Mouse (Mus musculus) embryonic facial prominence, embryonic 13.5 days (tissue): ENCODE measurements at regions not wholly inside any gene's neighbourhood (a gene's known extent, or its start where the extent isn't known, plus 50 kb on each side); places are given as distances from the start of the nearest gene placed in this dataset.

Source experiments
- ATAC-seq: fragments of 200-750 bp; cut with Nextera tagmentation; 2 replicates; pipeline ENCODE4 v1.8.0; 2017; ENCODE audit warnings: low read depth; ENCODE audit not compliant: insufficient number of reproducible peaks, insufficient read depth, low FRiP score, low TSS enrichment
- H3K27ac ChIP-seq: fragments of 300-500 bp; sonication (generic); 2 replicates; pipeline ENCODE4 v1.5.1; 2015; ENCODE audit warnings: moderate library complexity, mild to moderate bottlenecking, inconsistent platforms
- H3K27me3 ChIP-seq: fragments of 300-500 bp; sonication (generic); 2 replicates; pipeline ENCODE4 v1.6.1; 2015; ENCODE audit warnings: mild to moderate bottlenecking, inconsistent platforms
- H3K36me3 ChIP-seq: fragments of 300-500 bp; sonication (generic); 2 replicates; pipeline ENCODE4 v1.6.1; 2015; ENCODE audit warnings: mild to moderate bottlenecking, inconsistent platforms
- H3K4me1 ChIP-seq: fragments of 300-500 bp; sonication (generic); 2 replicates; pipeline ENCODE4 v1.6.1; 2015; ENCODE audit warnings: inconsistent platforms
- H3K4me2 ChIP-seq: fragments of 300-500 bp; sonication (generic); 2 replicates; pipeline ENCODE4 v1.6.1; 2015; ENCODE audit warnings: moderate library complexity, mild to moderate bottlenecking, inconsistent platforms
- H3K4me3 ChIP-seq: fragments of 300-500 bp; sonication (generic); 2 replicates; pipeline ENCODE4 v1.5.1; 2015; ENCODE audit warnings: mild to moderate bottlenecking, inconsistent platforms
- H3K9ac ChIP-seq: fragments of 300-500 bp; sonication (generic); 2 replicates; pipeline ENCODE4 v1.6.1; 2015; ENCODE audit warnings: mild to moderate bottlenecking, inconsistent platforms
- H3K9me3 ChIP-seq: fragments of 300-500 bp; sonication (generic); 2 replicates; pipeline ENCODE4 v1.6.1; 2016; ENCODE audit warnings: inconsistent platforms
- WGBS: fragments of 180-500 bp; shearing (Covaris S2); methylation state at CpG from one replicate; pipeline ENCODE4 v1.1.7; 2015; ENCODE audit warnings: mixed read lengths; 5-methylcytosine and 5-hydroxymethylcytosine counted together

- no peaks in the 10 kb centered on the region for H3K9me3 ChIP-seq
- H3K27me3 ChIP-seq, result no peaks in the 10 kb centered on the region
- no peak overlapping the region for H3K9ac ChIP-seq
- no peak overlapping the region for H3K27ac ChIP-seq
- no peak for ATAC-seq
- no peak overlapping the region for H3K4me2 ChIP-seq
- no peak overlapping the region for H3K4me3 ChIP-seq
- WGBS, result 45% methylated on average over 9 of the region's 9 CpGs
- H3K4me1 ChIP-seq, result no peaks in the 10 kb centered on the region
- no peaks in the 10 kb centered on the region for H3K36me3 ChIP-seq
Measured at GRCm38 (mm10) chr10:67731577-67731976, 180.9 kb downstream of the Zfp365 start.

GRCm38 (mm10) chr10:67729271-67729670 is 180.5 kb upstream of the Ado start:
- Histone ChIP-seq H3K4me3 (no peak overlapping the region), H3K27me3 (no peaks in the 10 kb centered on the region), H3K27ac (no peak overlapping the region), H3K9ac (no peak overlapping the region), H3K9me3 (no peaks in the 10 kb centered on the region), H3K4me1 (no peaks in the 10 kb centered on the region), H3K4me2 (no peak overlapping the region), H3K36me3 (no peaks in the 10 kb centered on the region)
- 55% methylated on average over 6 of the region's 6 CpGs for WGBS
- ATAC-seq, result no peak

- WGBS, result 90% methylated on average over 4 of the region's 4 CpGs
- no peak overlapping the region for H3K27ac ChIP-seq
- no peaks in the 10 kb centered on the region for H3K4me1 ChIP-seq
- H3K4me3 ChIP-seq, result no peak overlapping the region
- no peak overlapping the region for H3K9ac ChIP-seq
- ATAC-seq, result no peak
- H3K36me3 ChIP-seq, result no peaks in the 10 kb centered on the region
- no peak overlapping the region for H3K4me2 ChIP-seq
- H3K9me3 ChIP-seq, result no peaks in the 10 kb centered on the region
- H3K27me3 ChIP-seq, result no peaks in the 10 kb centered on the region
Measured at GRCm38 (mm10) chr10:67727580-67727979, 178.8 kb upstream of the Ado start.

- no peak for ATAC-seq
- WGBS, result 90% methylated on average over 6 of the region's 6 CpGs
- H3K9me3 ChIP-seq, result no peaks in the 10 kb centered on the region
- no peak overlapping the region for H3K4me2 ChIP-seq
- no peak overlapping the region for H3K4me3 ChIP-seq
- H3K27ac ChIP-seq, result no peak overlapping the region
- H3K36me3 ChIP-seq, result no peaks in the 10 kb centered on the region
- no peak overlapping the region for H3K9ac ChIP-seq
- no peaks in the 10 kb centered on the region for H3K27me3 ChIP-seq
- H3K4me1 ChIP-seq, result no peaks in the 10 kb centered on the region
Measured at GRCm38 (mm10) chr10:67726796-67727195, 178.0 kb upstream of the Ado start.

GRCm38 (mm10) chr10:67726351-67726750 is 177.6 kb upstream of the Ado start:
- Histone ChIP-seq H3K4me2 (no peak overlapping the region), H3K4me3 (no peak overlapping the region), H3K27me3 (no peaks in the 10 kb centered on the region)

GRCm38 (mm10) chr10:67721787-67722186 is 173.0 kb upstream of the Ado start:
- Histone ChIP-seq H3K36me3 (no peaks in the 10 kb centered on the region), H3K4me2 (no peak overlapping the region), H3K9ac (no peak overlapping the region), H3K4me3 (no peak overlapping the region), H3K9me3 (no peaks in the 10 kb centered on the region), H3K27me3 (no peaks in the 10 kb centered on the region), H3K4me1 (no peaks in the 10 kb centered on the region), H3K27ac (no peak overlapping the region)
- ATAC-seq, result no peak
- 46% methylated on average over 5 of the region's 5 CpGs for WGBS

More at GRCm38 (mm10) chr10:67726351-67726750, 177.6 kb upstream of the Ado start:
- no peak overlapping the region for H3K27ac ChIP-seq
- H3K9me3 ChIP-seq, result no peaks in the 10 kb centered on the region
- H3K36me3 ChIP-seq, result no peaks in the 10 kb centered on the region
- no peak for ATAC-seq
- H3K9ac ChIP-seq, result no peak overlapping the region
- 80% methylated on average over 7 of the region's 7 CpGs for WGBS
- H3K4me1 ChIP-seq, result no peaks in the 10 kb centered on the region

- Histone ChIP-seq H3K9me3 (no peaks in the 10 kb centered on the region), H3K4me2 (no peak overlapping the region), H3K9ac (no peak overlapping the region), H3K4me1 (no peaks in the 10 kb centered on the region), H3K36me3 (no peaks in the 10 kb centered on the region), H3K27ac (no peak overlapping the region), H3K4me3 (no peak overlapping the region), H3K27me3 (no peaks in the 10 kb centered on the region)
- ATAC-seq, result no peak
- 89% methylated on average over 7 of the region's 7 CpGs for WGBS
Measured at GRCm38 (mm10) chr10:67717506-67717905, 168.8 kb upstream of the Ado start.

GRCm38 (mm10) chr10:67715046-67715445 is 166.3 kb upstream of the Ado start:
- 88% methylated on average over 4 of the region's 4 CpGs for WGBS
- ATAC-seq, result no peak
- no peak overlapping the region for H3K4me3 ChIP-seq
- no peaks in the 10 kb centered on the region for H3K4me1 ChIP-seq
- H3K9ac ChIP-seq, result no peak overlapping the region
- H3K4me2 ChIP-seq, result no peak overlapping the region
- no peaks in the 10 kb centered on the region for H3K36me3 ChIP-seq
- no peaks in the 10 kb centered on the region for H3K27me3 ChIP-seq
- no peak overlapping the region for H3K27ac ChIP-seq
- H3K9me3 ChIP-seq, result no peaks in the 10 kb centered on the region

GRCm38 (mm10) chr10:67713098-67713497 is 164.3 kb upstream of the Ado start:
- no peaks in the 10 kb centered on the region for H3K36me3 ChIP-seq
- no peak for ATAC-seq
- H3K4me3 ChIP-seq, result no peak overlapping the region
- H3K27ac ChIP-seq, result no peak overlapping the region
- H3K9ac ChIP-seq, result no peak overlapping the region
- no peaks in the 10 kb centered on the region for H3K4me1 ChIP-seq
- 85% methylated on average over 10 of the region's 10 CpGs for WGBS
- no peak overlapping the region for H3K4me2 ChIP-seq
- no peaks in the 10 kb centered on the region for H3K27me3 ChIP-seq
- H3K9me3 ChIP-seq, result no peaks in the 10 kb centered on the region

- Histone ChIP-seq H3K27ac (no peak overlapping the region), H3K36me3 (no peaks in the 10 kb centered on the region), H3K4me2 (no peak overlapping the region), H3K4me1 (no peaks in the 10 kb centered on the region), H3K4me3 (no peak overlapping the region), H3K9me3 (no peaks in the 10 kb centered on the region), H3K9ac (no peak overlapping the region), H3K27me3 (no peaks in the 10 kb centered on the region)
- ATAC-seq, result no peak
- 78% methylated on average over 6 of the region's 6 CpGs for WGBS
Measured at GRCm38 (mm10) chr10:67712665-67713064, 163.9 kb upstream of the Ado start.

GRCm38 (mm10) chr10:67711961-67712360 is 163.2 kb upstream of the Ado start:
- no peak for ATAC-seq
- 88% methylated on average over 3 of the region's 3 CpGs for WGBS
- no peaks in the 10 kb centered on the region for H3K4me1 ChIP-seq
- no peak overlapping the region for H3K4me2 ChIP-seq
- no peaks in the 10 kb centered on the region for H3K36me3 ChIP-seq
- H3K9me3 ChIP-seq, result no peaks in the 10 kb centered on the region
- no peak overlapping the region for H3K4me3 ChIP-seq
- no peak overlapping the region for H3K9ac ChIP-seq
- no peaks in the 10 kb centered on the region for H3K27me3 ChIP-seq
- H3K27ac ChIP-seq, result no peak overlapping the region

- no peak overlapping the region for H3K4me3 ChIP-seq
- no peak overlapping the region for H3K4me2 ChIP-seq
- no peak overlapping the region for H3K9ac ChIP-seq
- no peaks in the 10 kb centered on the region for H3K36me3 ChIP-seq
- ATAC-seq, result no peak
- 70% methylated on average over 7 of the region's 7 CpGs for WGBS
- H3K27ac ChIP-seq, result no peak overlapping the region
- no peaks in the 10 kb centered on the region for H3K27me3 ChIP-seq
- H3K4me1 ChIP-seq, result no peaks in the 10 kb centered on the region
- no peaks in the 10 kb centered on the region for H3K9me3 ChIP-seq
Measured at GRCm38 (mm10) chr10:67706436-67706835, 157.7 kb upstream of the Ado start.
